ENCODE assay signal across 8 mouse cellular contexts in the genomic region with DNA sequence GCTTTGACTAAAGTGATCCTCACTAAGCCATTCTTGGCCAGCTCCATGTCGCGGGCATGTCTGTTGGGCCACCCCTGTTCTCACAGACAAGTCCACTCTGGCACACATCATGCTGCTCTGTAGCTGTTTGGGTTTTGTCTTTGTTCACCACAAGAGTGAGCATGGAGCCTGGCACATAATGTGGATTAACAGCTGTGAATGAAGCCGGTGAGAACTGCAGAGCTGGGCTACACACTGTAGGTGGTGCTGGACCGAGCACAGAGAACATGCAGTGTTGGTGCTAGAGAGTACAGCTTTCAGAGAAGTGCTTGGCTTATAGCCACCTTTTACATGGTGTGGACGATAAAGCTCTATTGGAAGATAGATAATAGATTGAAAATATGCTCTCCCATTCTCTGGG.
DNase-seq lines count a peak whose midpoint lies in the region; ATAC-seq and TF ChIP-seq lines count a peak whose summit lies in the region.

No protein-coding gene starts in this region.

- no peak for TF ChIP-seq EP300 in ES-Bruce4 (IDR thresholded peaks at IDR 0.05; ENCODE audit: insufficient read depth, low read depth, low read length)

- 65% methylated on average over 5 of the region's 5 CpGs for WGBS in embryonic facial prominence, embryonic 12.5 days
- 36% methylated on average over 5 of the region's 5 CpGs for WGBS in hindbrain, postnatal 0 days

- H3K4me3 ChIP-seq in ES-Bruce4 (ENCODE audit: low read depth, low read length) = no peak overlapping the region
- H3K4me3 ChIP-seq in embryonic facial prominence, embryonic 12.5 days = no peak overlapping the region
- H3K4me3 ChIP-seq in hindbrain, postnatal 0 days (ENCODE audit: low read length) = no peak overlapping the region

- no peaks in the 10 kb centered on the region for H3K9me3 ChIP-seq in ES-Bruce4 (replicated peaks; ENCODE audit: control insufficient read depth, insufficient read depth, low read length, poor library complexity, severe bottlenecking)
- no peaks in the 10 kb centered on the region for H3K9me3 ChIP-seq in embryonic facial prominence, embryonic 12.5 days
- no peaks in the 10 kb centered on the region for H3K9me3 ChIP-seq in hindbrain, postnatal 0 days (ENCODE audit: low read length)

- H3K9ac ChIP-seq in ES-Bruce4 (ENCODE audit: low read depth, poor library complexity, severe bottlenecking) = no peak overlapping the region
- H3K9ac ChIP-seq in embryonic facial prominence, embryonic 12.5 days = no peak overlapping the region
- no peak overlapping the region for H3K9ac ChIP-seq in hindbrain, postnatal 0 days (replicated peaks; ENCODE audit: low read length)

- TF ChIP-seq CTCF in ES-Bruce4 (IDR thresholded peaks at IDR 0.05; ENCODE audit: low read depth, low read length) = peak; percentile 48
- TF ChIP-seq CTCF in hindbrain, postnatal 0 days (IDR thresholded peaks at IDR 0.05; ENCODE audit: low read depth) = peak; percentile 89

- no peaks in the 10 kb centered on the region for H3K27me3 ChIP-seq in ES-Bruce4 (ENCODE audit: control insufficient read depth, insufficient read depth, low read length, poor library complexity, severe bottlenecking)
- no peaks in the 10 kb centered on the region for H3K27me3 ChIP-seq in embryonic facial prominence, embryonic 12.5 days
- no peaks in the 10 kb centered on the region for H3K27me3 ChIP-seq in hindbrain, postnatal 0 days (ENCODE audit: insufficient read depth, low read length)

- no peak overlapping the region for H3K27ac ChIP-seq in ES-Bruce4 (ENCODE audit: insufficient read depth, low read length)
- H3K27ac ChIP-seq in embryonic facial prominence, embryonic 12.5 days = no peak overlapping the region
- no peak overlapping the region for H3K27ac ChIP-seq in hindbrain, postnatal 0 days

- H3K4me2 ChIP-seq in embryonic facial prominence, embryonic 12.5 days (replicated peaks) = no peak overlapping the region
- no peak overlapping the region for H3K4me2 ChIP-seq in hindbrain, postnatal 0 days (ENCODE audit: low read depth, low read length)

- peak; percentile 73 for DNase-seq in heart, adult 11 months
- DNase-seq in heart, adult 18-20 months = no peak
- peak; percentile 87 for DNase-seq in hindbrain, postnatal 0 days (ENCODE audit: low spot score)
- DNase-seq in lung, postnatal 36 days = peak; percentile 48
- DNase-seq in right cerebral cortex, postnatal 4 days = peak; percentile 43
- no peak for DNase-seq in spleen, adult 12 weeks (ENCODE audit: low spot score)

- no peaks in the 10 kb centered on the region for H3K4me1 ChIP-seq in ES-Bruce4 (ENCODE audit: control insufficient read depth, insufficient read depth, low read length)
- no peaks in the 10 kb centered on the region for H3K4me1 ChIP-seq in embryonic facial prominence, embryonic 12.5 days
- H3K4me1 ChIP-seq in hindbrain, postnatal 0 days (ENCODE audit: insufficient read depth, low read length) = no peaks in the 10 kb centered on the region

- no peak for TF ChIP-seq POLR2A in ES-Bruce4 (IDR thresholded peaks at IDR 0.05; ENCODE audit: insufficient read depth, low read length)

- H3K36me3 ChIP-seq in ES-Bruce4 (ENCODE audit: control insufficient read depth, insufficient read depth, low read length, poor library complexity, severe bottlenecking) = no peaks in the 10 kb centered on the region
- H3K36me3 ChIP-seq in embryonic facial prominence, embryonic 12.5 days = no peaks in the 10 kb centered on the region
- H3K36me3 ChIP-seq in hindbrain, postnatal 0 days (ENCODE audit: insufficient read depth, low read length) = no peaks in the 10 kb centered on the region

- peak; percentile 47; the same call in 1 of the 2 replicates for ATAC-seq in embryonic facial prominence, embryonic 12.5 days (ENCODE audit: insufficient number of reproducible peaks, insufficient read depth, low FRiP score, low TSS enrichment)
- ATAC-seq in hindbrain, postnatal 0 days = peak; percentile 91

Comparison
In these comparisons a context has a peak if more than half of its experiments do, and no peak if none do; other contexts are left out.
1. DNase-seq: peak in heart, adult 11 months (single experiment), hindbrain, postnatal 0 days (single experiment), lung, postnatal 36 days (single experiment) and right cerebral cortex, postnatal 4 days (single experiment); none in heart, adult 18-20 months (0 of 2) and spleen, adult 12 weeks (single experiment).